Mouse (Mus musculus): ENCODE measurements around the gene Farp1.

DNA sequence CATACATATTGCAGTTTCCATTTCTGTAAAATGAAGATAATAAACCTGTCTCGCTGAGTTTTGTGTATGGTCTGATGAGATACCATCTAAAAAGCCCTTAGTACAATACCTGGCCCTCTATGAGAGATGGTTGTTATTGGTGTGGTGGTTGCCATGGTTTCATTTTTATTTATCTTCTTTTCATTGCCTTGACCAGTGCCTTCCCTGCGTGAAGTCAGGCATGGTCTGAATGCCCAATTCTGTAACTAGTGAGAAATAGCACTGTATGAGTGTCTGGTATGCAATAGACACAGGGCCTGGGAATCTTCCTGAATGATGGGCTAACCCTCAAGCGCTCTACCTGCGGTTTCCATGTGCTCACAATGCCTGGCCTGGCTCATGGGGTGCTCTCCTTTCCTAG is 201.7 kb downstream of the Farp1 start:
- TF ChIP-seq CTCF (IDR thresholded peaks at IDR 0.05) (no peak), POLR2A (IDR thresholded peaks at IDR 0.05; ENCODE audit: insufficient read depth, low read depth, low read length) (no peak)

All from heart, adult 2 months (tissue).